Mouse (Mus musculus): ENCODE data around the gene Psmb11.

Psmb11 gene

GRCm38 (mm10) chr14:54640946-54641304, 19.7 kb downstream of the Psmb11 start, which contains the start of gene Gm17606:
Gene Gm17606 (plus strand): TSS chr14:54640952.
- DNase-seq (ENCODE audit: low spot score in 2 of 2): no peak

GRCm38 (mm10) chr14:54641305-54641969, 20.2 kb downstream of the Psmb11 start, which contains the start of gene Cdh24:
Gene Cdh24 (minus strand): TSS chr14:54641364.
- peak; percentile 80 to 88 for DNase-seq (ENCODE audit: low spot score in 2 of 2)

DNA sequence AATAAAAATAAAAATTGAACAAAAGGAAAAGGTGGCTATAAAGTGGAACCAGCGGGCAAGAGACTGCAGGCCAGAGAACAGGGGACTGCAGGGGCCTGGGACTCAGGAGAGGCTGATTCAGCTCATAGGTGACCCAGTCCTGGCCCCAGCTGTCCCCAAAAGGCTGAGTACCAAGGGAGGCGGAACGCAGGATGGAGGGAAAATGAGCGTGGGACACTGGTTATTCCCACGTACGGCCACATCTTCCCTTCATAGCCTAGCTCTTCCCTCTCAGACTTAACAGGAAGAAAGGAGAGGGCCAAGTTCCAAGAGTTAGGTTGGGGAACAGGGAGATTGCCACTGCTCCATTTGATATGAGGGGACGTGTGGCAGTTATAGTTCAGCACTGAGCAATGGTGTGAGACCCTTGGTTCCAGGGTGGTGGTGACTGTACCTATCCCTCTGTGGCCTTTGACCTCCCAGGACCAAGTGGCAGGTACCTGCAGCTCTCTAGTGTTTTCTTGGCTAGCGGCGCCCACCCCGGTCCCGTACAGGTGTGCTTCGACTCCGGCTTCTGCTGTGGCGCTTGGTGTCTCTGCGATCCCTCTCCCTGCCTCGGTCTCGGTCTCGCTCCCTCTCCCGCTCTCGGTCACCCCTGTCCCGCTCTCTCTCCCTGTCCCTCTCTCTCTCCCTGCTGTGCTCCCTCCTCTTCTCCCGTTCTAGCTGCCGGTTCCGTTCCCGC, 21.2 kb downstream of the Psmb11 start:
- DNase-seq (ENCODE audit: low spot score in 2 of 2): no peak

GRCm38 (mm10) chr14:54643011-54643410, 21.8 kb downstream of the Psmb11 start:
- no peak for DNase-seq (ENCODE audit: low spot score in 2 of 2)

GRCm38 (mm10) chr14:54644294-54644693, 23.1 kb downstream of the Psmb11 start:
- DNase-seq (ENCODE audit: low spot score in 2 of 2): no peak

DNA sequence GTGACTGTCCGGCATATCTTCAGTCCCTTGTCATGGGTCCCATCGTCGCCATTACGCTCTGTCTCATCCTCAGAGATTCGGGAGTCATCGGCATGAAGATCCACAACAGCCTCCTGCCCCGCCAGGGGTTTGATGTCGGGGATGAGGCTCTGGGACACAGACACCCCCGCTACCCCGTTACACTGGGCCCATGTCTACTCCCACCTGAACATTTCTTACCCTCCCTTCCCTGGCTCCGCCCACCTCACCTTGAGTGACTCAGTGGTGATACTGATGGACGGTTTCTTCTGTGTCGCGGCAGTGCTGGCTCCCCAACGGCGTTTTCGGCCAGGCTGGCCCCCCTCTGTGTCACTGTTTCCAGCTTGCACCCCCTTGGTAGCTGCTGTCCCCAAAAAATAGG, 25.2 kb downstream of the Psmb11 start:
- no peak for DNase-seq (ENCODE audit: low spot score in 2 of 2)

GRCm38 (mm10) chr14:54646898-54647636, 25.8 kb downstream of the Psmb11 start:
- no peak for DNase-seq (ENCODE audit: low spot score in 2 of 2)

DNA sequence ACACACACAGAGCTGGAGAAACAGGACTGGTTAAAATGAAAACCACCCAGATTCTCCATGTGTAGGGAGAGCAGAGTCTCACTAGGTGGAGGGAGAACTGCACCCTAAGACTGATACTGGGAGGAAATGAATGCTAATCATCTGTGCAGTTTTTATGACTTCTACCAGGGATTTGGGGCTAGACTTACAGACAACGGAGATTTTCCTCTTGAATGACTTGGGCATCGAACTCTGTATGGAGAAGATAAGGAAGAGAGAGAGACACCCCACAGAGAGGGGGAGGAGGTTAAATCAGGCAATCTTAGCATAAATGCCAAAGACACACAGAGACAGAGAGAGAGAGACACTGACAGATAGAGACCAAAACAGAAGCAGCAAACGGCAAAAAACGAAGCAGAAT, 26.7 kb downstream of the Psmb11 start:
- DNase-seq (ENCODE audit: low spot score in 2 of 2): no peak

DNA sequence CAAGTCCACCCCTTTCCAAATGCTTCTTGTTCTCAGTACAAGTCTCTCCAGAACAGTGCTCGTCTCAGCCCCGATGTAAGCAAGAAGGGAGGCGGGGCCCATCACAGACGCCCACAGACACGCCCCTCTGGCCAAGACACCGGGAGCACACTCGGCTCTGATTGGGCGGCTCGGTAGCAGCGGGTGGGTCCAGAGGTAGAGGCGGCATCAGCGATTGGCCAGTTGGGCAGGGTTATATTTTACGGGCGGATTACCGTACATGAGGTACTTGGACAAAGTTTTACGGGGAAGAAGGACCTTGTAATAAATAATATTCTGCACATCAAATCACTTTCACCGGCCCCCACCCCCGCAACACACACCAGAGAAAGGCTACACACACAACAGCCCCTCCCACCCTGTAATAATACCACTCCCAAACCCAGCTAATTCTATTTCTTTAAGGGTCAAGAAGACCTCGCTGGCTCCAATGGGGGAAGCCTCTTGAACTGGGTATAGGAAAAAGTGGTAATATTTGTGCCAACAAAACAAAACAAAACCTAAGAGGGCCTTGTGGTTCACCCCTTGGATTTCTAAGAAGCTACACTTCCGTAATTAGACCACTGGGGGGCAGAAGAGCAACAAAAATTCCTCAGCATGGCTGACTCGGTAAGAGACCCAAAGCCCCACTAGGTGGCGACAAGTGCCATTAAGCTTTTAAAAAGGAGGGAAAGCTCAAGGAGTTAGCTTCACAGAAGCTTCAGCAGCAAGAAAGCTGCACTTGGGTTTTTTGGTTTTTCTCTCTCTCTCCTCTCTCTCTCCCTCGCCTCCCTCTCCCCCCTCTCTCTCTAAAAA, 29.6 kb downstream of the Psmb11 start:
- DNase-seq (ENCODE audit: low spot score in 2 of 2): peak in 1 of 2 experiments; percentile 79

GRCm38 (mm10) chr14:54651556-54651955, 30.3 kb downstream of the Psmb11 start:
- DNase-seq (ENCODE audit: low spot score in 2 of 2): no peak

DNA sequence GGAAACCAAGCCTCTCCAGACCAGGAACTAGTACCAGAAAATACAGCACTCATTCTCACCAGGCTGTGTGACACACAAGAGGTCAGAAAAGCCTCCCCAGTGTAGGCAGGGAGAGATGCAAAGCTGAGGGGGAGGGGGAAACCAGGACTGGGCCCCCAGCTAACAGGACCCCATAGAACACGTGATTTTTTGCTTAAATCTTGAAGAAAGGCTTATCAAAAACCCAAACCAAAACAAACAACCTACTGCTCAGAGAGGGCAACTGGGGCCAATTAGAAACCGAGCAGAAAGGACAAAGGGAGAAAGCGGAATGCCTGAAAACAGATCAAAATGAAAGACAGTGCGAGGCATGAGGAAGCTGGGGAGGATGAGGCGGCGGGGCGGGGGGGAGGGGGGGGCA, 31.6 kb downstream of the Psmb11 start:
- DNase-seq (ENCODE audit: low spot score in 2 of 2): no peak

DNA sequence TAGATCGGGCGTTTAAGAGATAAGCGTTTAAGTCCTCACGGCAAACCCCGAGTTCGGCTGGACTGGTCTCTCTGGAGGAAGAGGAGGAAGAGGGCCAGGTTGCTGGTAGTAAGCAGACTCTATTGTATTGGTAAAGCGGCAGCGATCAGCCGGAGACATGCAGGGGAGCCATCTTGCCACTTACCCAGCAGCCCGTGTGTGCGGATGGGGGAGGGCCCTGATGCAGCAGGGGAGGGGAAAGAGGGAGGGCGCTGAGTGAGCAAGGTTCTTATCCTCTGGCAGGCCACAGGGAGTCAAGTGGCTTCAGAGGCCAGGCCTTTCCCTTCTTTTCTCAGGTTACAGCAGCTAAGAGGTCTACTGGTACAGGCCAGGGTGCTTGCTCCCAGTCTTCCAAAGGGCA, 32.3 kb downstream of the Psmb11 start:
- peak; percentile 81 to 83 for DNase-seq (ENCODE audit: low spot score in 2 of 2)

GRCm38 (mm10) chr14:54660009-54660408, 38.8 kb downstream of the Psmb11 start:
- DNase-seq (ENCODE audit: low spot score in 2 of 2): no peak

DNA sequence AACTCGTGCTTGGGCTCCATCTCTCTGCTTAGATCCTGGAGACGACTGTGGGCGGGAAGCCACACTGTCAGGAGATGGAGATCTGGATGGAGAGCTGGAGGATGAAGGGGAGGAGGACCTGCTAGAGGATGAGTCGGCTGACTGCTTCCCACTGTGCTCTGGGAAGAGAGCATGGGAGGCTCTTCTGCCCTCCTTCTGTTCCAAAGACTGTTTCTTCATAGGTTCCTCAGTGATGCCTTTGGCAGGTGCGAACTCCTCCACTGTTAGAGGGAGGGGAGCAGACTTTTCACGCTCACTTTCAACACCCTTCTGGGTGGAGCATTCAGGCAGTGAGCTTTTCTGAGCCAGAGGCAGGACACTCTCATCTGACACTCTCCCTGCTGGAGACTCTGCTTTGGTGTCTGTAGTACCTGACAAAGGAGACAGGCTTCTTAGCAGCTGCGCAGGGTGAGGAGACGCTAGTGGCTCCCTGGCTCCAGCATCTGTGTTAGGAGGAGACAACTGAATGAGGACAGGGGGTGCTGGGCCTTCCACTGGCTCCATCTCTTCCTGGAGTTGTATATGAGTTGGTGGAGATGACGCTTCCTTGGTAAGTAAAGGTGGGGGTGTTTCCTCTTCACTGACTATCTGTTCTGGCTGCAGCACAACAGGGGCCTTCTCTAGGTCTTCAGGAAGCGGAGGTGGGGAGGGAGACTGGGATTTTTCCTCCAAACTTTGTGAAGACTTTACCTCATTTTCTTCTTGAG, 43.4 kb downstream of the Psmb11 start:
- no peak for DNase-seq (ENCODE audit: low spot score in 2 of 2)

DNA sequence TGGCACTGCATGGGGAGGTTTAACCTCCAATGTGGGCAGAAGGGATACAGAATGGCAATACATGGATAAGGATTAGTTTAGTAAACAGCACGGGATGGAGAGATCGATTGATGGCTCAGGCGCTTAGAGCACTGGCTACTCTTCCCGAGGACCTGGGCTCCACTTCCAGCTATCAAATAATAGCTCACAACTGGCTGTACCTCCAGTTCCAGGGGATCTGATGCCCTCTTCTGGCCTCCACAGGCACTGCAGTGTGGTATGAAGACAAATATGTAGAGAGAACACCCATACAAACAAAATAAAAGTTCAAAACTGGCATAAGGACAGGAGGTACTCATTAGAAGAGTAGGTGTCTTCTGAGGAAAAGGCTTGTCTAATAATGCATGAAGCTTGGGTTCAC, 48.1 kb downstream of the Psmb11 start:
- DNase-seq (ENCODE audit: low spot score in 2 of 2): no peak

GRCm38 (mm10) chr14:54674317-54674716, 53.1 kb downstream of the Psmb11 start:
- no peak for DNase-seq (ENCODE audit: low spot score in 2 of 2)

DNA sequence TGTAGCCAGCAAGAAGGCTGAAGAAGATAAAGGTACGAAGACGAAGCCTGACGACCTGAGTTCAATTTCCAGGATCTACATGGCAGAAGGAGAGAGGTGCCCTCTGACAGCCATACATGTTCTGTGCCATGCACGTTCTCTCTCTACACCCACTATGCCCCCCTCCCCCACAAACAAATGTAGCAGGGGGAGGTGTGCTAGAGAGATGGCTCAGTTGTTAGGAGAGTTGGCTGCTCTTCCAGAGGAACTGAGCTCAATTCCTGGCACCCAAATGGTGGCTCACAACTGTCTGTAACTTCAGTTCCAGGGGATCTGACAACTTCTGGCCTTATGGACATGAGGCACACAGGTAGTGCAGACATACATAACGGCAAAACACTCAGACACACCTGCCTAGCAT, 55.1 kb downstream of the Psmb11 start:
- DNase-seq (ENCODE audit: low spot score in 2 of 2): no peak

- DNase-seq (ENCODE audit: low spot score in 2 of 2): no peak
These were observed 57.5 kb downstream of the Psmb11 start for GRCm38 (mm10) chr14:54678657-54679304.
